In genomic region chr19:45683676-45684075, GRCm38 (mm10) we compare ENCODE assay signal across 18 mouse cellular contexts. TPM values are rescaled to one million over a fixed set of nuclear protein-coding genes. Genes with fewer than 3 reads are reported as not detected.
"Had no signal": no experiment of that assay in that cellular context is flagged by ENCODE, and none has a peak within 500 bp of the region (broad histone marks: within the 10 kb centered on the region; RNA-seq: fewer than 3 reads in every experiment).

No protein-coding gene starts in this region.

- H3K4me3 ChIP-seq: kidney, embryonic 15.5 days; left cerebral cortex, adult 2 months; limb, embryonic 10.5 days; liver, embryonic 15.5 days; midbrain, embryonic 15.5 days; neural tube, embryonic 13.5 days had no signal

- ATAC-seq: lung, postnatal 0 days; midbrain, embryonic 15.5 days had no signal

- DNase-seq: kidney, adult 18-20 months; kidney, postnatal 14 days; lung, adult 2 months; lung, postnatal 36 days; retina, postnatal 1 day had no signal

- H3K9ac ChIP-seq: kidney, embryonic 15.5 days; liver, embryonic 15.5 days; midbrain, embryonic 15.5 days; neural tube, embryonic 13.5 days had no signal

- H3K4me1 ChIP-seq: limb, embryonic 10.5 days; midbrain, embryonic 15.5 days; neural tube, embryonic 13.5 days had no signal

- H3K36me3 ChIP-seq: kidney, embryonic 15.5 days; limb, embryonic 10.5 days; liver, embryonic 15.5 days; midbrain, embryonic 15.5 days; neural tube, embryonic 13.5 days had no signal

- H3K9me3 ChIP-seq: kidney, embryonic 15.5 days; limb, embryonic 10.5 days; liver, embryonic 15.5 days; midbrain, embryonic 15.5 days; neural tube, embryonic 13.5 days had no signal

- H3K27me3 ChIP-seq: kidney, embryonic 15.5 days had no signal

- H3K27ac ChIP-seq: kidney, embryonic 15.5 days; left cerebral cortex, adult 2 months; limb, embryonic 10.5 days; liver, embryonic 15.5 days; midbrain, embryonic 15.5 days; neural tube, embryonic 13.5 days had no signal

- H3K4me2 ChIP-seq: kidney, embryonic 15.5 days; liver, embryonic 11.5 days; liver, embryonic 15.5 days; midbrain, embryonic 15.5 days; neural tube, embryonic 13.5 days had no signal

RNA-seq across cellular contexts. Expression of gene Fgf8, which starts 59.0 kb away (rescaled TPM):
- total RNA-seq: layer of hippocampus, postnatal 25 days; left cerebral cortex, adult 2 months; left cerebral cortex, postnatal 14 days; megakaryocyte progenitor cell, adult 5-6 weeks; monocyte, adult 5-6 weeks had no signal
- polyA plus RNA-seq: liver, embryonic 15.5 days; lung, adult 2 months; lung, postnatal 0 days; neural tube, embryonic 13.5 days; stomach, embryonic 16.5 days had no signal
